Mouse (Mus musculus) embryonic facial prominence, embryonic 14.5 days (tissue): Measurements from ENCODE around the gene Wdr61. TPM values are rescaled to one million over a fixed set of nuclear protein-coding genes. Genes with fewer than 3 reads are reported as not detected.

ENCODE experiments used
- ATAC-seq: fragments of 200-750 bp; cut with Nextera tagmentation; 2 replicates; pipeline ENCODE4 v1.8.0; 2017; ENCODE audit warnings: low read depth, moderate number of reproducible peaks, moderate TSS enrichment
- DNase-seq: peaks from one replicate; pipeline ENCODE4 v3.0.0-alpha.2; 2015; ENCODE audit warnings: low spot score
- H3K27ac ChIP-seq: fragments of 300-500 bp; sonication (generic); replicated peaks from 2 replicates; pipeline ENCODE4 v1.5.1; 2014; ENCODE audit warnings: low read depth, mild to moderate bottlenecking, low read length, moderate library complexity
- H3K27me3 ChIP-seq: fragments of 300-500 bp; sonication (generic); replicated peaks from 2 replicates; pipeline ENCODE4 v1.6.1; 2014; ENCODE audit warnings: low read length; ENCODE audit not compliant: control insufficient read depth, insufficient read depth
- H3K36me3 ChIP-seq: fragments of 300-500 bp; sonication (generic); 2 replicates; pipeline ENCODE4 v1.6.1; 2014; ENCODE audit warnings: low read length, mixed read lengths; ENCODE audit not compliant: control insufficient read depth, insufficient read depth
- H3K4me1 ChIP-seq: fragments of 300-500 bp; sonication (generic); 2 replicates; pipeline ENCODE4 v1.6.1; 2014; ENCODE audit warnings: antibody characterized with exemption, low read length; ENCODE audit not compliant: control insufficient read depth, insufficient read depth
- H3K4me2 ChIP-seq: fragments of 300-500 bp; sonication (generic); 2 replicates; pipeline ENCODE4 v1.6.1; 2014; ENCODE audit warnings: low read depth, mild to moderate bottlenecking, low read length, moderate library complexity, mixed read lengths
- H3K4me3 ChIP-seq: fragments of 300-500 bp; sonication (generic); 2 replicates; pipeline ENCODE4 v1.5.1; 2014; ENCODE audit warnings: low read depth, mild to moderate bottlenecking, low read length
- H3K9ac ChIP-seq: fragments of 300-500 bp; sonication (generic); 2 replicates; pipeline ENCODE4 v1.6.1; 2014; ENCODE audit warnings: low read depth, mild to moderate bottlenecking, low read length, moderate library complexity, mixed read lengths
- H3K9me3 ChIP-seq: fragments of 300-500 bp; sonication (generic); 2 replicates; pipeline ENCODE4 v1.6.1; 2016; ENCODE audit warnings: low read length; ENCODE audit not compliant: control insufficient read depth
- WGBS: fragments of 180-500 bp; shearing (Covaris S2); extraction: QIAGEN DNeasy Blood & Tissue Kit; methylation state at CpG from one replicate; pipeline ENCODE4 v1.1.7; 2014; 5-methylcytosine and 5-hydroxymethylcytosine counted together
- polyA plus RNA-seq: library from polyadenylated mRNA; unstranded; fragments of >200 nt; fragmentation: Nextera tagmentation; extraction: Ambion mirVana; gene quantifications from 2 replicates; pipeline ENCODE4 v1.2.1, GENCODE M21; 2014

Wdr61 gene
- polyA plus RNA-seq, 1 experiment from 2014 or later, result 143 TPM

GRCm38 (mm10) chr9:54683814-54684605 lies 50.3 kb downstream of the Wdr61 start:
- DNase-seq, result no peak
- ATAC-seq, result no peak
- H3K27me3 ChIP-seq, result no peaks in the 10 kb centered on the region
- H3K4me2 ChIP-seq, result no peak overlapping the region
- no peak overlapping the region for H3K27ac ChIP-seq
- no peak overlapping the region for H3K4me3 ChIP-seq
- H3K9ac ChIP-seq, result no peak overlapping the region
- H3K9me3 ChIP-seq, result no peaks in the 10 kb centered on the region
- H3K36me3 ChIP-seq, result no peaks in the 10 kb centered on the region
- WGBS, result 64% methylated on average over 6 of the region's 7 CpGs
- H3K4me1 ChIP-seq, result no peaks in the 10 kb centered on the region

DNA sequence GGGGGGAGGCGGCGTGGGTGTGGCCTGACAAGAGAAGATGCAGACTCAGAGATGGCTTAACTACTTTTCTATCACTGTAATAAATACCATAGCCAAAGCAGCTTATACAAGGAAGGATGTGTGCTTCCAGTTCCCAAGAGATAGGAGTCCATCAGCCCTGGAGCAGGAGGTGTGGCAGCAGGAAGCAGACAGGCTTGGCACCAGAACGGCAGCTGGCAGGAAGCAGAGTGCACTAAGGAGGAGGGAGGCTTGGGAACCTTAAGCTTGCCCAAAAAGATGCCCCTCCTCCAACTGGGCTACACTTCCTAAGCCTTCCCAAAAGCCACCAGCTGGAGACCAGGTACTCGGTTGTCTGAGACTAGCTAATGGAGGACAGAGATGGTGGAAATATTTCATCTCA lies 51.5 kb downstream of the Wdr61 start:
- WGBS, result 44% methylated on average over 2 of the region's 4 CpGs
- H3K36me3 ChIP-seq, result no peaks in the 10 kb centered on the region

DNA sequence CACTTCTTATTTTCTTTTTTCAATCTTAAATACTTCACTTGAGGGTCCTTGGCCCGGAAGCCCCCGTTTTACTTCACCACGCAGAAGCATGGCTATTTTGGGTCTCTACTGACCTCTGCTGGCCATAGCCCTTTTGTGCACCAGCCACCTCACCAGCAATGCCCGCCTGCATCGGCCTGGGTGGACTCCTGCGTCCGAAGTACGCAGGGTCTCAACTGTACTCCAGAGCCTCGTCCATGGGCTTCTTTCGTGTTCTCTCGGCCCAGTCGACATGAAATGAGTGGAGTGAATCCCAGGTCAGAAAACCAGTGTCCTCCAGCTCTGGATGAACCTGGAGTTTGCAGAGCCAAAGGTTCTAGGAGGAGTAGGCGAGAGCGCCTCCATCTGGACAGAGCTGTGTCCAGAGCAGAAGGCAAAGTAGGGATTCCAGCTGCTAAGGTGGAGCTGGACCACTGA lies 57.8 kb downstream of the Wdr61 start:
- H3K4me2 ChIP-seq, result peak overlapping the region; percentile 55
- H3K4me1 ChIP-seq, result no peaks in the 10 kb centered on the region
- H3K4me3 ChIP-seq, result peak overlapping the region; percentile 26
- no peaks in the 10 kb centered on the region for H3K9me3 ChIP-seq
- peak overlapping the region; percentile 36; the same call in 1 of the 2 replicates for H3K9ac ChIP-seq
- no peaks in the 10 kb centered on the region for H3K27me3 ChIP-seq
- peak; percentile 85 for ATAC-seq
- no peaks in the 10 kb centered on the region for H3K36me3 ChIP-seq
- WGBS, result 2% methylated on average over 14 of the region's 14 CpGs
- no peak overlapping the region for H3K27ac ChIP-seq
- peak; percentile 71 for DNase-seq

More for the DNA sequence above, 51.5 kb downstream of the Wdr61 start:
- no peaks in the 10 kb centered on the region for H3K9me3 ChIP-seq
- no peaks in the 10 kb centered on the region for H3K4me1 ChIP-seq
- no peak overlapping the region for H3K27ac ChIP-seq
- H3K27me3 ChIP-seq, result no peaks in the 10 kb centered on the region
- ATAC-seq (no peak), DNase-seq (no peak)
- no peak overlapping the region for H3K4me3 ChIP-seq
- no peak overlapping the region for H3K4me2 ChIP-seq
- no peak overlapping the region for H3K9ac ChIP-seq

GRCm38 (mm10) chr9:54673887-54674286 lies 60.4 kb downstream of the Wdr61 start:
- H3K36me3 ChIP-seq, result no peaks in the 10 kb centered on the region
- no peak for ATAC-seq
- DNase-seq, result no peak
- no peaks in the 10 kb centered on the region for H3K9me3 ChIP-seq
- H3K4me2 ChIP-seq, result no peak overlapping the region
- no peak overlapping the region for H3K4me3 ChIP-seq
- H3K9ac ChIP-seq, result no peak overlapping the region
- H3K4me1 ChIP-seq, result no peaks in the 10 kb centered on the region
- WGBS, result 87% methylated on average over 13 of the region's 13 CpGs
- no peaks in the 10 kb centered on the region for H3K27me3 ChIP-seq
- no peak overlapping the region for H3K27ac ChIP-seq

- no peaks in the 10 kb centered on the region for H3K27me3 ChIP-seq
- H3K4me1 ChIP-seq, result no peaks in the 10 kb centered on the region
- H3K4me3 ChIP-seq, result no peak overlapping the region
- 92% methylated on average over 3 of the region's 3 CpGs for WGBS
- ATAC-seq (no peak), DNase-seq (no peak)
- H3K9me3 ChIP-seq, result no peaks in the 10 kb centered on the region
- no peak overlapping the region for H3K9ac ChIP-seq
- no peak overlapping the region for H3K27ac ChIP-seq
- no peaks in the 10 kb centered on the region for H3K36me3 ChIP-seq
- H3K4me2 ChIP-seq, result no peak overlapping the region
Measured at GRCm38 (mm10) chr9:54671962-54672361, 62.4 kb downstream of the Wdr61 start.

GRCm38 (mm10) chr9:54668455-54668854 lies 65.9 kb downstream of the Wdr61 start:
- ATAC-seq (no peak), DNase-seq (no peak)
- Histone ChIP-seq H3K9ac (no peak overlapping the region), H3K4me1 (no peaks in the 10 kb centered on the region), H3K4me3 (no peak overlapping the region), H3K27me3 (no peaks in the 10 kb centered on the region), H3K9me3 (no peaks in the 10 kb centered on the region), H3K4me2 (no peak overlapping the region), H3K27ac (no peak overlapping the region), H3K36me3 (no peaks in the 10 kb centered on the region)
- WGBS, result 65% methylated on average over 4 of the region's 4 CpGs

DNA sequence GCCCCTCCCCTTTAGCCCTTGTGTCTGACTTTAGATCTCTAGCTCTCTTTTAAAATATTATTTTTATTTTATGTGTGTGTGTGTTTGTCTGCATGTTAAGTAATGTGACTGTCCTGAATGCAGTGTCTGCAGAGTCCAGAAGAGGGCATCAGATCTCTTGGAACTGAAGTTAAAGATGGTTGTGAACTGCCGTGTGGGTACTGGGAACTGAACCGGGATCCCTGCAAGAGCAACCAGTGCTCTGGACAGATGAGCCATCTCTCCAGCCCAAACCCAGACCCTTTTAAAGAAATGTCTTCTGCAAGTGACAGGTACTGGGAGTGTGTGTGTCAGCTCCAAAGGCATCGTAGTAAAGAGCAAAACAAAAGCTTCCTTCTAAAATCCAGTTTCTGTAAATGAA lies 68.2 kb downstream of the Wdr61 start:
- no peak for ATAC-seq
- Histone ChIP-seq H3K36me3 (no peaks in the 10 kb centered on the region), H3K4me2 (no peak overlapping the region), H3K9ac (no peak overlapping the region), H3K4me3 (no peak overlapping the region), H3K27me3 (no peaks in the 10 kb centered on the region), H3K9me3 (no peaks in the 10 kb centered on the region), H3K4me1 (peaks cover 9% of the 10 kb centered on the region; the same call in 1 of the 2 replicates), H3K27ac (no peak overlapping the region)
- DNase-seq, result no peak
- WGBS, result 94% methylated on average over 3 of the region's 3 CpGs
